Mouse (Mus musculus) CH12.LX (cell line): ENCODE data around the gene Hist1h2an. TPM values are rescaled to one million over a fixed set of nuclear protein-coding genes. Genes with fewer than 3 reads are reported as not detected.
"Not testable (repeated sequence)": the region's sequence is repeated elsewhere in the genome, so short reads cannot be mapped to it uniquely, and the experiment has no call there.

Experiments
- DNase-seq: peaks from one replicate; pipeline ENCODE4 v3.0.0-alpha.2; 2013; ENCODE audit errors: extremely low read depth
- H3K27ac ChIP-seq: 2 replicates; pipeline ENCODE4 v1.5.1; 2012; ENCODE audit warnings: low read depth, mild to moderate bottlenecking, control low read depth, moderate library complexity; ENCODE audit not compliant: insufficient read depth
- H3K27me3 ChIP-seq: replicated peaks from 2 replicates; pipeline ENCODE3; 2012; ENCODE audit warnings: inconsistent platforms
- H3K36me3 ChIP-seq, 2 experiments: replicated peaks in 1 of 2; 2 replicates each; pipeline versions ENCODE3 to v1.6.1; 2012; ENCODE audit warnings: inconsistent platforms in 1 of 2, low read length in 1 of 2, mild to moderate bottlenecking in 1 of 2, mixed read lengths in 1 of 2, moderate library complexity in 1 of 2; ENCODE audit not compliant: control insufficient read depth in 1 of 2, insufficient read depth in 1 of 2
- H3K4me1 ChIP-seq, 2 experiments: 2 replicates each; pipeline ENCODE4 v1.6.1; 2012; ENCODE audit warnings: inconsistent platforms in 1 of 2, moderate library complexity in 1 of 2; ENCODE audit not compliant: insufficient read depth in 2 of 2, control insufficient read depth in 1 of 2
- H3K4me2 ChIP-seq: 2 replicates; pipeline ENCODE4 v1.6.1; 2012; ENCODE audit warnings: low read depth, mild to moderate bottlenecking, control low read depth; ENCODE audit not compliant: poor library complexity, insufficient read depth, severe bottlenecking
- H3K4me3 ChIP-seq, 3 experiments: fragments of 150-350 bp in 1 of 3; sonication (generic) in 1 of 3; replicated peaks in 1 of 3; 2 replicates each; pipeline versions ENCODE3 to v1.5.1; 2011 to 2012; ENCODE audit warnings: low read depth in 2 of 3, low read length in 2 of 3, mild to moderate bottlenecking in 2 of 3, moderate library complexity in 2 of 3, control low read depth in 1 of 3, improper control_type of control experiment in 1 of 3, inconsistent platforms in 1 of 3, mixed read lengths in 1 of 3; ENCODE audit not compliant: poor library complexity in 1 of 3
- H3K79me2 ChIP-seq: replicated peaks from 2 replicates; pipeline ENCODE4 v1.6.1; 2012; ENCODE audit warnings: mild to moderate bottlenecking, moderate library complexity; ENCODE audit not compliant: control insufficient read depth, poor library complexity, insufficient read depth, severe bottlenecking; ENCODE audit errors: extremely low read depth
- H3K9ac ChIP-seq: 2 replicates; pipeline ENCODE4 v1.6.1; 2012; ENCODE audit warnings: low read depth, mild to moderate bottlenecking, control low read depth, moderate library complexity; ENCODE audit not compliant: insufficient read depth
- H3K9me3 ChIP-seq: replicated peaks from 2 replicates; pipeline ENCODE3; 2012; ENCODE audit warnings: low read length, inconsistent platforms, mixed read lengths
- CHD2 ChIP-seq: IDR thresholded peaks from 2 replicates; pipeline ENCODE4 v1.6.1; 2011; ENCODE audit warnings: low read length, improper control_type of control experiment
- IRF4 ChIP-seq: IDR thresholded peaks from 2 replicates; pipeline ENCODE4 v1.6.1; 2014; ENCODE audit warnings: low read depth, mild to moderate bottlenecking, inconsistent platforms, low read length, improper control_type of control experiment
- JUND ChIP-seq: conservative IDR thresholded peaks from 2 replicates; pipeline ENCODE4 v1.6.1; 2011; ENCODE audit warnings: low read depth, low read length, improper control_type of control experiment
- MAFK ChIP-seq: IDR thresholded peaks from 2 replicates; pipeline ENCODE4 v1.6.1; 2011; ENCODE audit warnings: low read length, improper control_type of control experiment; ENCODE audit not compliant: insufficient replicate concordance
- MAZ ChIP-seq: IDR thresholded peaks from 2 replicates; pipeline ENCODE4 v1.6.1; 2012; ENCODE audit warnings: low read depth, mild to moderate bottlenecking, inconsistent platforms, low read length, improper control_type of control experiment, moderate library complexity
- NELFE ChIP-seq: IDR thresholded peaks from 2 replicates; pipeline ENCODE4 v1.6.1; 2011; ENCODE audit warnings: low read depth, low read length, improper control_type of control experiment
- POLR2A ChIP-seq: IDR thresholded peaks from 2 replicates; pipeline ENCODE4 v1.6.1; 2011; ENCODE audit warnings: low read depth, mild to moderate bottlenecking, improper control_type of control experiment, low read length
- RAD21 ChIP-seq: IDR thresholded peaks from 2 replicates; pipeline ENCODE4 v1.6.1; 2011; ENCODE audit warnings: low read depth, mild to moderate bottlenecking, low read length, improper control_type of control experiment, moderate library complexity
- TBP ChIP-seq: conservative IDR thresholded peaks from 2 replicates; pipeline ENCODE4 v1.6.1; 2011; ENCODE audit warnings: low read depth, low read length, improper control_type of control experiment
- USF2 ChIP-seq: conservative IDR thresholded peaks from 2 replicates; pipeline ENCODE4 v1.6.1; 2011; ENCODE audit warnings: low read depth, low read length, improper control_type of control experiment
- ZMIZ1 ChIP-seq: IDR thresholded peaks from 2 replicates; pipeline ENCODE4 v1.6.1; 2012; ENCODE audit warnings: low read depth, mild to moderate bottlenecking, inconsistent platforms, low read length, improper control_type of control experiment
- dilution Hi-C: fragments of 300-500 bp; cut with MboI; formaldehyde crosslinking; loops from 2 replicates; pipeline ENCODE4 v1.14.3; 2020; ENCODE audit warnings: low sequenced_read_pairs; ENCODE audit not compliant: extremely low pct_unique_long_range_greater_than_20kb, extremely low pct_ligation_motif_present
- in situ Hi-C: fragments of 300-500 bp; cut with MboI; formaldehyde crosslinking; loops from 3 replicates; pipeline ENCODE4 v1.14.3; 2019; ENCODE audit warnings: low sequenced_read_pairs, low pct_ligation_motif_present, low pct_unique_long_range_greater_than_20kb, mixed read lengths
- polyA plus RNA-seq: library from polyadenylated mRNA; unstranded; fragments of >175 nt; gene quantifications from 2 replicates; pipeline ENCODE4 v1.2.1, GENCODE M21; 2012; ENCODE audit warnings: low read depth; ENCODE audit not compliant: insufficient read length
- total RNA-seq, 2 experiments: library from RNA; depleted of rRNA; stranded (reverse); fragments of 300-350 nt in 1 of 2; fragments of >200 nt in 1 of 2; gene quantifications; 2 replicates each; pipeline ENCODE4 v1.2.3; 2012 to 2014

The Hist1h2an gene
- total and polyA plus RNA-seq, 3 experiments: 4.7 to 792 (median 7.1) TPM

- H3K4me2 ChIP-seq, H3K79me2 ChIP-seq, H3K9me3 ChIP-seq, H3K4me3 ChIP-seq, in situ Hi-C loops, H3K27me3 ChIP-seq, DNase-seq, H3K36me3 ChIP-seq, H3K9ac ChIP-seq, dilution Hi-C loops: not testable (repeated sequence)
- peaks cover 0 to 30% of the 10 kb centered on the region in 2 experiments; a peak in 2 of 4 replicates for H3K4me1 ChIP-seq
- H3K27ac ChIP-seq: peak within 1 kb of the TSS; percentile 48; the same call in 1 of the 2 replicates
- TF ChIP-seq NELFE (peak; percentile 52), ZMIZ1 (peak; percentile 53), POLR2A (peak; percentile 48), TBP (peak; percentile 52; the same call in 1 of the 2 replicates)
Observed at GRCm38 (mm10) chr13:21831418-21832394, 44.7 kb upstream of the Hist1h2an start, which contains the start of gene Hist1h4n. Gene Hist1h4n, minus strand, starts transcription at chr13:21832196.

DNA sequence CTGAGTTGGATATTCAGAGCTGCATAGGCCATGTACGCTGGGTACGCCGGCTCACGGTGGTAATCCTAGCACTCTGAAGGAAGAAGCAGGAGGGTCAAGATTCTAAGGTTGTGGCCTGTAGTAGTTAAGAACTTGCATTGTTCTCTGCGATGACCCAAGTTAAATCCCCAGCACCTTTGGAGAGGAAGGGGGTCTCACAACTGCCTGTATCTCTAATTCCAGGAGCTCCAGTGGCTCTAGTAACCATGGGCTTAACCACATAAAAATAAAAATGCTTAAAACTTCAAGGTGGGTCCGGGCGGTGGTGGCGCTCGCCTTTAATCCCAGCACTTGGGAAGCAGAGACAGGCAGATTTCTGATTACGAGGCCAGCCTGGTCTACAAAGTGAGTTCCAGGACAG, 43.3 kb upstream of the Hist1h2an start:
- Histone ChIP-seq H3K27me3 (no peaks in the 10 kb centered on the region), H3K79me2 (no peaks in the 10 kb centered on the region), H3K4me3 (no peak overlapping the region), H3K27ac (no peak overlapping the region), H3K9me3 (no peaks in the 10 kb centered on the region), H3K36me3 (peaks cover 0 to 4% of the 10 kb centered on the region in 2 experiments), H3K4me2 (no peak overlapping the region), H3K4me1 (peaks cover 0 to 39% of the 10 kb centered on the region in 2 experiments; a peak in 2 of 4 replicates), H3K9ac (no peak overlapping the region; the same call in 1 of the 2 replicates)
- dilution Hi-C loops: no loop called here
- DNase-seq: no peak
- in situ Hi-C loops: no loop called here
- no peak for TF ChIP-seq MAFK
- TF ChIP-seq USF2: no peak
- TF ChIP-seq MAZ: no peak
- no peak for TF ChIP-seq RAD21
- TF ChIP-seq POLR2A: no peak; the same call in 1 of the 2 replicates

GRCm38 (mm10) chr13:21828511-21828910, 41.5 kb upstream of the Hist1h2an start:
- in situ Hi-C loops (no loop called here), dilution Hi-C loops (no loop called here)
- Histone ChIP-seq H3K27me3 (no peaks in the 10 kb centered on the region), H3K27ac (peak overlapping the region; percentile 45; the same call in 1 of the 2 replicates), H3K9ac (no peak overlapping the region), H3K36me3 (peaks cover 0 to 4% of the 10 kb centered on the region in 2 experiments), H3K4me1 (peaks cover 0 to 39% of the 10 kb centered on the region in 2 experiments; a peak in 2 of 4 replicates), H3K4me2 (peak overlapping the region; percentile 29; the same call in 1 of the 2 replicates), H3K79me2 (no peaks in the 10 kb centered on the region), H3K9me3 (no peaks in the 10 kb centered on the region), H3K4me3 (no peak overlapping the region)
- no peak for DNase-seq
- TF ChIP-seq JUND: 0 out of 2 replicates have a peak, but pooled peaks have one; percentile 28
- TF ChIP-seq IRF4: 0 out of 2 replicates have a peak, but pooled peaks have one; percentile 25
- no peak for TF ChIP-seq CHD2

GRCm38 (mm10) chr13:21820082-21820890, 33.3 kb upstream of the Hist1h2an start:
- H3K27me3 ChIP-seq, H3K4me2 ChIP-seq, H3K9ac ChIP-seq, H3K27ac ChIP-seq, H3K79me2 ChIP-seq, H3K36me3 ChIP-seq, in situ Hi-C loops, H3K4me3 ChIP-seq, dilution Hi-C loops, H3K9me3 ChIP-seq, DNase-seq: not testable (repeated sequence)
- peaks cover 0 to 17% of the 10 kb centered on the region in 2 experiments; a peak in 3 of 4 replicates for H3K4me1 ChIP-seq
